Mouse (Mus musculus) limb, embryonic 15.5 days (tissue): ENCODE measurements around the gene Il3ra. TPM values are rescaled to one million over a fixed set of nuclear protein-coding genes. Genes with fewer than 3 reads are reported as not detected.

ENCODE experiments used
- ATAC-seq: fragments of 200-750 bp; cut with Nextera tagmentation; 2 replicates; pipeline ENCODE4 v1.8.0; 2017; ENCODE audit warnings: low read depth, moderate TSS enrichment; ENCODE audit not compliant: insufficient number of reproducible peaks, low FRiP score, low TSS enrichment
- H3K27ac ChIP-seq: fragments of 300-500 bp; sonication (generic); 2 replicates; pipeline ENCODE4 v1.5.1; 2015; ENCODE audit warnings: moderate library complexity, mild to moderate bottlenecking, inconsistent platforms
- H3K27me3 ChIP-seq: fragments of 300-500 bp; sonication (generic); 2 replicates; pipeline ENCODE4 v1.6.1; 2015; ENCODE audit warnings: inconsistent platforms
- H3K36me3 ChIP-seq: fragments of 300-500 bp; sonication (generic); 2 replicates; pipeline ENCODE4 v1.6.1; 2015; ENCODE audit warnings: inconsistent platforms
- H3K4me1 ChIP-seq: fragments of 300-500 bp; sonication (generic); 2 replicates; pipeline ENCODE4 v1.6.1; 2015; ENCODE audit warnings: inconsistent platforms
- H3K4me2 ChIP-seq: fragments of 300-500 bp; sonication (generic); 2 replicates; pipeline ENCODE4 v1.6.1; 2015; ENCODE audit warnings: mild to moderate bottlenecking, inconsistent platforms
- H3K4me3 ChIP-seq: fragments of 300-500 bp; sonication (generic); 2 replicates; pipeline ENCODE4 v1.5.1; 2015; ENCODE audit warnings: mild to moderate bottlenecking, inconsistent platforms
- H3K9ac ChIP-seq: fragments of 300-500 bp; sonication (generic); 2 replicates; pipeline ENCODE4 v1.6.1; 2015; ENCODE audit warnings: inconsistent platforms
- H3K9me3 ChIP-seq: fragments of 300-500 bp; sonication (generic); 2 replicates; pipeline ENCODE4 v1.6.1; 2016; ENCODE audit warnings: inconsistent platforms
- WGBS: fragments of 180-500 bp; shearing (Covaris S2); methylation state at CpG from one replicate; pipeline ENCODE4 v1.1.7; 2015; 5-methylcytosine and 5-hydroxymethylcytosine counted together
- polyA plus RNA-seq: library from polyadenylated mRNA; unstranded; fragments of >200 nt; fragmentation: Nextera tagmentation; extraction: Ambion mirVana; gene quantifications from 2 replicates; pipeline ENCODE4 v1.2.1, GENCODE M21; 2015

Il3ra gene
- polyA plus RNA-seq, result 5.1 and 5.4 TPM in 2 replicates

DNA sequence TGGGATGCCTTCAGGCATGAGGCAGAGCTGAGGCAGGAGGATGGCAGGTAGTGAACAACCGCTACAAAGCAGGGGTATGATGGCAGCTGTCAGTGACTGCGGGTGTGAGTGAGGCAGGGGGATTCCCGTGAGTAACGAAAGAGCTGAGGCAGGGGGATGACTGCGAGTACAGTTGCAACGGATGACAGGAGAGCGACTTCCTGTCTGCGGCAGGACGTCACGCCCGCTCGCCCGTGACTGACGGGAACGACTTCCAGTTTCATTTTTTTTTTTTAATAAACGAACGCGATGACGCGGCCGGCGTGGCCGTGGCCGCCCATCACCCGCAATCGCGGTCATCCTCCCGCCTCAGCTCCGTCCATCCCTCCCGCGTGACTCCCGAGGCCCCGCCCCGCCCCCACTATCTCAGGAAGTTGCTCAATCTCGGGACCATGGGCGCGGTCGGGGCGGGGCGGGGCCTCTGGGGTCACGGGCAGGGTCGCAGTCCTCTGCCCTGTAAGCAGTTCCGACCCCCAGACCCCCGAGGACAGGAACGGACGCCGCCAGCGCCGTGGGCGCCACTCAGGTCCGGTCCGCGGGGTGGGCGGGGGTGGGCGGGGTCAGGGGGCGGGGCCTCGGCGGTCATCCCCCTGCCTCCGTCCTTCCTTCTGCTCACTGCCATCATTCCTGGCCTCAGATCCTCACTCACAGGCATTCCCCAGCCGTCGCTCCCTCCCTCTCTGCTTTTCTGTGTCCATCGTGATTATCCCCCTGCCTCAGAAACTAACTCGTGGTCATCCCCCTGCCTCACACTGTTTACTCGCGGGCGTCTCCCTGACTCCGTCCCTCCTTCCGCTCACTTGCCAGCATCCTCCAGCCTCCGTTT lies at the start of gene Il3ra:
Il3ra (plus strand) TSS at position 328 of the 865 bp plus-strand sequence.
- WGBS, result 6% methylated on average over 53 of the region's 69 CpGs
- H3K36me3 ChIP-seq, result 0 out of 2 replicates have a peak, but pooled peaks cover 9% of the 10 kb centered on the region
- peaks cover 4% of the 10 kb centered on the region; the same call in 1 of the 2 replicates for H3K4me1 ChIP-seq
- peak; percentile 8 for ATAC-seq
- H3K9me3 ChIP-seq, result peaks cover 30% of the 10 kb centered on the region
- H3K27ac ChIP-seq, result peak within 1 kb of the TSS; percentile 82
- H3K4me2 ChIP-seq, result peak within 1 kb of the TSS; percentile 78
- H3K4me3 ChIP-seq, result peak within 1 kb of the TSS; percentile 59
- peak within 1 kb of the TSS; percentile 48 for H3K9ac ChIP-seq
- no peaks in the 10 kb centered on the region for H3K27me3 ChIP-seq

DNA sequence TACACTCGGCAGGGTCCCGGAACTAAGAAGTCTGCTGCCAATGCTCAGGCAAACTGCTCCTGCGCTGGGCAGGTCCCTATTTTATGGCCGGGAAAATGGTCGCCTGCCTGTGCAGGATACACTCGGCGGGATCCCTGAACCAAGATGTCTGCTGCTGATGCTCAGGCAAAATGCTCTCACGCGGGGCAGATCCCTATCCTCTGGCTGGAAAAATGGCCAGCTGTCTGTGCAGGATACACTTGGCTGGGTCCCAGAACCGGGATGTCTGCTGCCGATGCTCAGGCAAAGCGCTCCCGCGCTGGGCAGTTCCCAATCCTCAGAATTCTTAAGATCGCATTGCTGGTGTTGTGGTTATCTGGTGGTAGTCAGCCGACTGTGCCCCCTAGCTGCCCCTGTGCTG lies 37.1 kb upstream of the Il3ra start:
- ATAC-seq, result no peak
- Histone ChIP-seq H3K9ac (no peak overlapping the region), H3K4me2 (no peak overlapping the region), H3K27ac (no peak overlapping the region), H3K4me1 (no peaks in the 10 kb centered on the region), H3K9me3 (no peaks in the 10 kb centered on the region), H3K27me3 (no peaks in the 10 kb centered on the region), H3K36me3 (no peaks in the 10 kb centered on the region), H3K4me3 (peak overlapping the region; percentile 5; the same call in 1 of the 2 replicates)
- WGBS, result 56% methylated on average over 16 of the region's 16 CpGs

DNA sequence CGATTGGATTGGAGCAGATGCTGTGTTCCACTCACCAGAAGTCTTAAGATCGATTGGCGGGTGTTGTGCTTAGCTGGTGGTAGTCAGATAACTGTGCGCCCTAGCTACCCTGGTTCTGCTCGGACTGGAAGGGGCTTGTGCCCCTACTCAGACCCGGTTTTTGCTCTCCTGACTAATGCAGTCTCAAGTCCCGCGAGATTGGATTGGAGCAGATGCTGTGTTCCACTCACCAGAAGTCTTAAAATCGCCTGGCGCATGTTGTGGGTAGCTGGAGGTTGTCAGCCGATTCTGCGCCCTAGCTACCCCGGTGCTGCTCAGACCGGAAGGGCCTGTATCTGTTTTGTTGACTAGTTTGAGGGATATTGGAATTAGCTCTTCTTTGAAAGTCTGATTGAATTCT lies 36.7 kb upstream of the Il3ra start:
- no peak for ATAC-seq
- H3K27me3 ChIP-seq, result no peaks in the 10 kb centered on the region

DNA sequence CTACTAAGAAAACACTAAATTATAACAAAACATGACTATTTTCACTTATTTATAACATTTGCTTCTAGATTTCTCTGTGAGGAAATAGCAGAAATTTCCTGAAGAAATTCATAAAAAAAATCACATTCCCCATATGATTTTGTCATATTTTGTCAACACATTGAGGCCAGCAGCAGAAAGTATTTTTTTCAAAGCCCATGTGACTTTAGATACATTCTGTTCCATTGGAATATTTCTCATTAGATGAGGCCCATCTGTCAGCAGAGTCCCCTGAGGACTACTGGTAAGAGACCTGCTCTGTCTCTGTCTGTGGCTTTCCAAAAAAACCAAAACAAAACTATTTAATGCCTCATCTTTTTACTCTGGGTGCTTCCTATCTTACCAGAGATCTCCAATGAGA lies 23.5 kb upstream of the Il3ra start, which contains the start of gene Olfr31:
Olfr31 (plus strand) TSS at position 301 of the 400 bp plus-strand sequence.
- H3K4me1 ChIP-seq, result no peaks in the 10 kb centered on the region
- no peak within 1 kb of the TSS for H3K9ac ChIP-seq
- H3K4me3 ChIP-seq, result no peak within 1 kb of the TSS
- no peak for ATAC-seq
- H3K27me3 ChIP-seq, result no peaks in the 10 kb centered on the region
- no peaks in the 10 kb centered on the region for H3K9me3 ChIP-seq
- H3K36me3 ChIP-seq, result no peaks in the 10 kb centered on the region
- no peak within 1 kb of the TSS for H3K4me2 ChIP-seq
- H3K27ac ChIP-seq, result no peak within 1 kb of the TSS

More for the DNA sequence above, 36.7 kb upstream of the Il3ra start:
- Histone ChIP-seq H3K9ac (no peak overlapping the region), H3K4me2 (no peak overlapping the region), H3K4me1 (no peaks in the 10 kb centered on the region), H3K9me3 (no peaks in the 10 kb centered on the region), H3K27ac (no peak overlapping the region), H3K36me3 (no peaks in the 10 kb centered on the region), H3K4me3 (no peak overlapping the region)
- 56% methylated on average over 14 of the region's 14 CpGs for WGBS

DNA sequence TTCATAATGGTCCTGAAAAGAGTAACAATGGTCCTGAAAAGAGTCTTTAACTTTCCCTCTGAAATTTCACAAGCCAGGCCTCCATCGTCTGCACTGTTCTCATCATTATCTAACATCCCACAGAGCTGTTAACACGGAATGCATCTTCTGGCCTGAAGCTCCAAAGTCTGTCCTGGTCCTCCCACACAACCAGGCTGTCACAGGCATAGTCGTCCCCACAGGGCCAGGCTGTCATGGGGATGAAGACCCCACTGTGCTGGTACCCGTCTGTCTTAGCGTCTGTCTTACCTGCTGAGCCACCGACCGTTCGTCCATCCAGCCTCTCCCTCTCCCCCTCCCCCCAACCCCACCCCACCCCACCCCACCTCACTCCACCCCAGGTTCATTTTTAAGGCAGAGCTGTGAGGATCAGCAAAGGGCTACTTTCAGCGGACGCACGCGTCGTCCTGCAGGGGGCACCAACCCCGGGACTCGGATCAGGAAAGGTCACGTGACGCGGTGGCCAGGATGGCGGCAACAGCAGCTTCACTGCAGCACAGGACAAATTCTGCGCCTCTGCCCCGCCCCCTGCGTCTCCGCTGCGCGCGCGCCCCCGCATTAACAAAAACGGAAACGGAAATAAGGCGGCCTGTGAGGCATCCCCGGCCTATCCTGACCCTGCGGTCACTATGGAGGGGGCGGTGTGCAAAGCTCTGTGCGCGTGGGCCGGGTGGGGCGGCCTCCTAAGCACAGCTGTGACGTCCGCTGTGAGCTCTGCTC lies 783 bp upstream of the Il3ra start:
- peak overlapping the region; percentile 78 for H3K4me2 ChIP-seq
- peak overlapping the region; percentile 82 for H3K27ac ChIP-seq

DNA sequence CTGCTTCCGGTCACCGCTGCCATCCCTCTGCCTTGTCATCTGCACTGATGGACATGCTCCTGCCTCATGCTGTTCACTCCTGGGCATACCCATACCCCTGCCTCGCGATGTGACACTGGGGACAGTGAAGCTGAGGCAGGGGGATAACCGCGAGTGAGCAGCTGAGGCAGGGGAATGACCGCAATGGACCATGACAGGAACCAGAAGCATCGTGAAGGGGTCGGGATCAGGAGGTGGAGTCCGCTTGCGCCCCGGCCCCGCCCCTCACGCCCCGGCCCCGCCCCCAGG lies 682 bp downstream of the Il3ra start:
- Histone ChIP-seq H3K9me3 (peaks cover 36% of the 10 kb centered on the region), H3K27ac (peak overlapping the region; percentile 82; the same call in 1 of the 2 replicates), H3K4me1 (peaks cover 4% of the 10 kb centered on the region; the same call in 1 of the 2 replicates), H3K27me3 (no peaks in the 10 kb centered on the region), H3K9ac (no peak overlapping the region), H3K4me3 (peak overlapping the region; percentile 59), H3K4me2 (peak overlapping the region; percentile 78), H3K36me3 (0 out of 2 replicates have a peak, but pooled peaks cover 9% of the 10 kb centered on the region)
- WGBS, result 31% methylated on average over 16 of the region's 16 CpGs
- no peak for ATAC-seq

More for the DNA sequence above, 783 bp upstream of the Il3ra start:
- Histone ChIP-seq H3K9me3 (peaks cover 27% of the 10 kb centered on the region), H3K4me3 (peak overlapping the region; percentile 59), H3K4me1 (peaks cover 4% of the 10 kb centered on the region; the same call in 1 of the 2 replicates), H3K9ac (peak overlapping the region; percentile 48), H3K27me3 (no peaks in the 10 kb centered on the region), H3K36me3 (0 out of 2 replicates have a peak, but pooled peaks cover 8% of the 10 kb centered on the region)
- 8% methylated on average over 33 of the region's 40 CpGs for WGBS
- ATAC-seq, result peak; percentile 79

DNA sequence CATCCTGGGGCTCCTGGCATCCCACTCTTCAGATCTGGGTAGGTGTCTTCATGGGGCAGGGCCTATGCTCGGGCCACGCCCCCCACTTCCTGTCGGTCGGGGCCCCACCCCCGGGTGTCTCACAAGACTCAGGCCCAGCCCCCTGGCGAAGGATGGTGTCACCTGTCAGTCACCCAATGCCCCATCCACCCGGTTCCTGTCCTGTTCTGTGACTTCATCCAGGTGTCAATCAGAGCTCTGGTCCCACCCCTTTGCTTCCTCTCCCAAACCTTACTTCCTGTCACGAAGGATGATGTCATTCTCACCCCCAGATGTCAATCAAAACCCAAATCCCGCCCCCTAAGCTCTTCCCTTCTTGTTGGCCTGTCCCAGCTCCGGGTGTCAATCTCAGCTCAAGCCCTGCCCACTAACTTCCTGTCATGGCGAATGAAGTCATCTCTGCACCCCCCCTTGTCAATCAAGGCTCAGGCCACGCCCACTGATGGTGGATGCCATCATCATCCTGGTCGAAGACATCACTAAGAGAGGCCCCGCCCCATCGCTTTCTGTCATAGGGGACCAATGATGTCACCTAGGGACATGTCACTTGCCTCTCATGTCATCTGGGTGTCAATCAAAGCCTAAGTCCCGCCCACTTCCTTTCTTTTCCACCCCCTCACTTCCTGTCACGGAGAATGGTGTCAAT lies 1.2 kb downstream of the Il3ra start:
- Histone ChIP-seq H3K4me2 (no peak overlapping the region), H3K9ac (no peak overlapping the region), H3K9me3 (peaks cover 36% of the 10 kb centered on the region), H3K27ac (no peak overlapping the region), H3K4me1 (peaks cover 4% of the 10 kb centered on the region; the same call in 1 of the 2 replicates), H3K4me3 (peak overlapping the region; percentile 59; the same call in 1 of the 2 replicates), H3K27me3 (no peaks in the 10 kb centered on the region), H3K36me3 (0 out of 2 replicates have a peak, but pooled peaks cover 9% of the 10 kb centered on the region)
- 78% methylated on average over 17 of the region's 17 CpGs for WGBS
- no peak for ATAC-seq

DNA sequence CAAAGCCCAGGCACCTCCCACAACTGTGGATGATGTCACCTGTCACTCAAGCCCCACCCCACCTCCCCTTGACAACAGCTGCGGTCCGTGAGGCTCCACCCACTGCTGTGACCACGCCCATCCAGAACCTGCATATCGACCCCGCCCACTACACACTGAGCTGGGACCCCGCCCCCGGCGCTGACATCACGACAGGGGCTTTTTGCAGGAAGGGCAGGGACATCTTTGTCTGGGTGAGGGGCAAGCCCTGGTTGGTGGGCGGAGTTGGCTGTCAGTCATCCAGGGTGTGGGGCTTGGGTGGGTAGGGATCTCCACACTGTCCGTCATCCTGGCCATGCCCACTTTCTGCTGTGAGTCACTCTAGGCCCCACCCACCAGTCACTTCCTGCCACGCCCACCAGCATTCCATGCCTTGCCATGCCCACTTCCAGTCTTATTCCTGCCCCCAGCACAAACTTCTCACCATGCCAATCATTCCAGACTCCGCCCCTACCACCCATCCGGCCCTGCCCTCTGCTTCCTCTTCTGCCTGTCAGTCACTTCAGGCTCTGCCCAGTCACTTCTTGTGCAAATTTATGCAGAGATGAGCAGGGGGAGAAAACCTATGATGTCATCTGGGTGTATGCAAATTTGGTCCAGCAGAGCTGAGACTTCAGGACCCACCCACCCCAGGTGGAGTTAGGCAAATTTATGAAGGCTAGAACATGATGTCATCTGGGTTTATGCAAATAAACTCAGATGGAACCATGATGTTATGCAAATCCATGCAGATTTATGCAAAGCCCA lies 2.0 kb downstream of the Il3ra start:
- peaks cover 36% of the 10 kb centered on the region for H3K9me3 ChIP-seq
- 0 out of 2 replicates have a peak, but pooled peaks cover 9% of the 10 kb centered on the region for H3K36me3 ChIP-seq
- no peak overlapping the region for H3K4me3 ChIP-seq
- 96% methylated on average over 14 of the region's 14 CpGs for WGBS
- peaks cover 4% of the 10 kb centered on the region; the same call in 1 of the 2 replicates for H3K4me1 ChIP-seq
- no peak for ATAC-seq
- no peaks in the 10 kb centered on the region for H3K27me3 ChIP-seq
- H3K9ac ChIP-seq, result no peak overlapping the region
- no peak overlapping the region for H3K4me2 ChIP-seq
- no peak overlapping the region for H3K27ac ChIP-seq

DNA sequence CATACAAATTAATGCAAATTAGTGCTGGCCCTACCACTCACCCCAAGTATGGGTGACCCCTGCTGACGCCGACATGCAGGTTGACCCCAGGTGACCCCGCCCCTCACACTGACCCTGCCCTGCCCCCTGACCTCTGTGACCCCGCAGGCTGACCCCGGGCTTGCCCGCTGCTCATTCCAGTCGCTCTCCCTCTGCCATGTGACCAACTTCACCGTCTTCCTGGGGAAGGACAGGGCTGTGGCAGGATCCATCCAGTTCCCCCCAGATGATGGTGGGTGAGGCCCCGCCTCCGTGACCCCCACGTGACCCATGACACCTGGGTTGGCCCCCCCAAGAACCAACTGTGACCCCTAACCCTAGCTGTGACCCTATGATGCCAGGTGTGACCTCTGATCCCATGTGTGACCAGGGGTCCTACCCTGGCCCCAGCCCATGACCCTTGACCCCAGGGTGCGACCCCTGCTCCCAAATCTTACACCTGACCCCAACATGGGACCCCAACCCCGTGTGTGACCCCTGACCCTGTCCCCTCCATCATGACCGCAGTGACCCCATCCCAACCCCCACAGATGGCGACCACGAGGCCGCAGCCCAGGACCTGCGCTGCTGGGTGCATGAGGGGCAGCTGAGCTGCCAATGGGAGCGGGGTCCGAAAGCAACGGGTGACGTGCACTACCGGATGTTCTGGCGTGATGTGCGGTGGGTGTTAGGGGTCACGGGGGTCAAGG lies 2.8 kb downstream of the Il3ra start:
- no peak overlapping the region for H3K4me2 ChIP-seq
- WGBS, result 96% methylated on average over 26 of the region's 26 CpGs
- H3K9ac ChIP-seq, result no peak overlapping the region
- 0 out of 2 replicates have a peak, but pooled peaks cover 9% of the 10 kb centered on the region for H3K36me3 ChIP-seq
- H3K27ac ChIP-seq, result no peak overlapping the region
- H3K4me3 ChIP-seq, result no peak overlapping the region
- H3K27me3 ChIP-seq, result no peaks in the 10 kb centered on the region
- ATAC-seq, result no peak
- H3K4me1 ChIP-seq, result peaks cover 4% of the 10 kb centered on the region; the same call in 1 of the 2 replicates
- H3K9me3 ChIP-seq, result peaks cover 36% of the 10 kb centered on the region

DNA sequence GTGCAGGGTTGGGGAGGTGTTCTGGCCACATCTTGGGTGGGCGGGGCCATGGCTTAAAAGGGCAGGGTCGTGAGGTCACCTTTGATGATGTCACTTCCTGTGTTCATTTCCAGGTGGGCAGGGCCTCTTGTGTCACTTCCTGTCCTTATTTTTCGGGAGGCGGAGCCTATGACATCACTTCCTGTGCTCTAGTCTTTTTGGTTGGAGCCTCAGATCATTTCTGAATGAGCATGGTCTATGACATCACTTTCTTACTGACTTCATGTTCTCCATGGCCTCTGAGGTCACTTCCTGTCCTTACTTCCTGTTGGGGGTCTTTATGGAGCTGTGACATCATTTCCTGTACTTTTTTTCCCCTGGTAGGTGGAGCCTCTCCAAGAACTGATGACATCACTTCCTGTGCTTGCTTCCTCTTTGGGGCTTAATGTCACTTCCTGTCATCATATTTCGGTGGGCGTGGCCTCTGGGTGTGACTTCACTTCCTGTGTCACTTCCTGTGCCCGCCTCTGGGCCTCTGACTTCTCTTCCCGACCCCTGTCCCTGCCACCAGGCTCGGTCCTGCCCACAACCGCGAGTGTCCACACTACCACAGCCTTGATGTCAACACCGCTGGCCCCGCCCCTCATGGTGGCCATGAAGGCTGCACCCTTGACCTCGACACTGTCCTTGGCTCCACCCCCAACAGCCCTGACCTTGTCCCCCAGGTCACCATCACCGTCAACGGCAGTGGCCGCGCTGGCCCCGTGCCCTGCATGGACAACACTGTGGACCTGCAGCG lies 3.6 kb downstream of the Il3ra start:
- Histone ChIP-seq H3K9ac (no peak overlapping the region), H3K4me3 (no peak overlapping the region), H3K36me3 (0 out of 2 replicates have a peak, but pooled peaks cover 9% of the 10 kb centered on the region), H3K27me3 (no peaks in the 10 kb centered on the region), H3K27ac (no peak overlapping the region), H3K9me3 (peaks cover 36% of the 10 kb centered on the region), H3K4me2 (no peak overlapping the region), H3K4me1 (peaks cover 4% of the 10 kb centered on the region; the same call in 1 of the 2 replicates)
- 96% methylated on average over 20 of the region's 20 CpGs for WGBS
- no peak for ATAC-seq
